Mouse (Mus musculus): ENCODE results near the gene Ccdc50. TPM values are rescaled to one million over a fixed set of nuclear protein-coding genes. Genes with fewer than 3 reads are reported as not detected.
A peak's percentile ranks its signal among the peaks of the same experiment; 100 is the strongest.

Ccdc50 gene
- polyA plus RNA-seq, 1 experiment from 2014 or later = 47.5 TPM

DNA sequence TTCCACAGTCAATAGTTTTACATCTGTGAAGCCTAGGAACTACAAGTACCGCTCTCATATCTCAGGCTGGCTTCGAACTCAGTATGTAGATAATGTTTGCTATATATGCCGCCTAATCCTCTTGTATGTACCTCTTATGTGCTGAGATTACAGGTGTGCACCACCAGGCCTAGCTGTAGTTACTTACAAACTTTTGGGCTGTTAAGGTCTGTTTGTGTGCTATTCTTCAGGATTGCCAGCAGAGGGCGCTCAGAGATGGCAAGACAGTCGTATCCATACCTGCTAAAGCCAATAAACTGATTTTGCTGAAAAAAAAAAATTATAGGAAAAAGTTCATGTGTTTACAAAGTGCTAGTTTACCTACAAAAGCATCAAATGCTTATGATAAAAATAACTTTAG is 80.1 kb downstream of the Ccdc50 start:
- Histone ChIP-seq H3K9me3 (no peaks in the 10 kb centered on the region), H3K27ac (replicated peaks) (no peak overlapping the region), H3K27me3 (no peaks in the 10 kb centered on the region), H3K4me1 (no peaks in the 10 kb centered on the region), H3K4me2 (replicated peaks) (no peak overlapping the region), H3K36me3 (no peaks in the 10 kb centered on the region), H3K9ac (replicated peaks) (no peak overlapping the region), H3K4me3 (no peak overlapping the region)
- 18% methylated on average over 5 of the region's 5 CpGs for whole genome bisulfite sequencing
- ATAC-seq (replicated peaks) = peak; percentile 83

DNA sequence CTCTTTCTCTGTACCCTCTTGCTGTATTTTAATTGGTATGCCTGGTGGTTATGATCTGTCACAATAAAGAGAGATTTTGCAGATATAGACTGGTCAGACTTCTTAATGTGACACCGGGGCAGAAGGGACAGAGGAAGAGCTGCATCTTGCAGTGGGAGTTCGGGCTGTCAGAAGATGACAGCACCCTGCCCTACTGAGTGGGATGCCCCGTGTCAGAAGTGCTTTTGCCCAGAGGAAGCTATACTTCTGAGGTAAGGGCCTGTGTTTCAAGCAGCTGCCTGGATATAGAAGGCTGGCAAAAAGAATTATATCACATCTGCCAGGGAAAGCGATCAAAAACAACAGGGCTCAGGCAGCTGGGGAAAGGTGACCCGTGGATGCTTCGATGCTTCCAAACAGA is 82.7 kb downstream of the Ccdc50 start:
- no peak overlapping the region for H3K27ac ChIP-seq (replicated peaks)
- 78% methylated on average over 6 of the region's 6 CpGs for WGBS
- no peaks in the 10 kb centered on the region for H3K4me1 ChIP-seq
- H3K9me3 ChIP-seq = no peaks in the 10 kb centered on the region
- ATAC-seq (replicated peaks) = no peak
- no peak overlapping the region for H3K9ac ChIP-seq (replicated peaks)
- H3K27me3 ChIP-seq = no peaks in the 10 kb centered on the region
- H3K4me3 ChIP-seq = no peak overlapping the region
- H3K36me3 ChIP-seq = no peaks in the 10 kb centered on the region
- no peak overlapping the region for H3K4me2 ChIP-seq (replicated peaks)

DNA sequence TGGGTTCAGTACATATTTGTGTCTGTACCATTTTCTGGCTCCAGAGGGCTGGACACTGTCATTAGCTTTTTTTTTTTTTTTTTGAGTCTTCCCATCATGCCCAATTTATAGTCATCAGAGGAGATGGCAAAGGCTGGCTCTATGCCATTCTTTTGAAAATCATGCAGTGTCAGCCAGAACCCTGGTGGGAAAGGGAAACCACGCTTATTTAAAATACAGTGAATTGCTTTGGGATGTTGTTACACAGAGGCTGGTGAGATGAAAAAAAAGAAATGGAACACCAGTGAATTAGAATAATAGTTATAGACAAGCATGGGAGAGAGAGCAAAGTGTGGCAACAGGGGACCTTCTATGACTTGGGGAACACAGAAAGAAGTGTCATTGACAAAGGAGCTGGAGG is 95.2 kb downstream of the Ccdc50 start:
- Histone ChIP-seq H3K4me1 (no peaks in the 10 kb centered on the region), H3K27me3 (no peaks in the 10 kb centered on the region), H3K4me3 (no peak overlapping the region), H3K36me3 (no peaks in the 10 kb centered on the region), H3K4me2 (replicated peaks) (no peak overlapping the region), H3K9me3 (no peaks in the 10 kb centered on the region), H3K9ac (replicated peaks) (no peak overlapping the region), H3K27ac (replicated peaks) (no peak overlapping the region)
- 27% methylated on average over 1 of the region's 1 CpGs for WGBS
- ATAC-seq (replicated peaks) = 0 out of 2 replicates have a peak, but pooled peaks have one; percentile 35

Other genes starting within 250 kb of the Ccdc50 start
- gene Ostn, start 81.4 kb upstream of the Ccdc50 start, polyA plus RNA-seq (2015; fragmentation: Nextera tagmentation; extraction: Ambion mirVana) = not detected in 2 replicates
- gene Uts2b, start 18.6 kb upstream of the Ccdc50 start, polyA plus RNA-seq (2015; fragmentation: Nextera tagmentation; extraction: Ambion mirVana) = not detected in 2 replicates